8 mouse cellular contexts compared by ENCODE assay signal in genomic region chr12:80945334-80945995, GRCm38 (mm10). TPM values are rescaled to one million over a fixed set of nuclear protein-coding genes. Genes with fewer than 3 reads are reported as not detected.
DNase-seq lines count a peak whose midpoint lies in the region; ATAC-seq lines count a peak whose summit lies in the region.

TSS of gene Srsf5 (plus strand) at chr12:80945504.

- peak within 1 kb of the TSS; percentile 95 for H3K4me3 ChIP-seq in hindbrain, embryonic 15.5 days

- H3K9ac ChIP-seq in hindbrain, embryonic 15.5 days, result peak within 1 kb of the TSS; percentile 86

- WGBS in hindbrain, embryonic 15.5 days, result 0% methylated on average over 51 of the region's 57 CpGs

- peaks cover 29% of the 10 kb centered on the region for H3K36me3 ChIP-seq in hindbrain, embryonic 15.5 days

- no peaks in the 10 kb centered on the region for H3K9me3 ChIP-seq in hindbrain, embryonic 15.5 days

- peak within 1 kb of the TSS; percentile 61 for H3K4me2 ChIP-seq in hindbrain, embryonic 15.5 days

- DNase-seq in T-cell, adult 2 months (ENCODE audit: low spot score), result peak; percentile 98
- peak; percentile 97 to 98 for DNase-seq in cerebellum, postnatal 36 days
- peak; percentile 96 to 98 for DNase-seq in frontal cortex, postnatal 36 days (ENCODE audit: low spot score in 2 of 2)
- DNase-seq in left cerebral cortex, adult 11 months (ENCODE audit: low spot score), result peak; percentile 97
- DNase-seq in lung, postnatal 4 days, result peak; percentile 99
- DNase-seq in retina, postnatal 7 days (ENCODE audit: low read depth, low spot score), result peak; percentile 98
- DNase-seq in urinary bladder, adult 2 months (ENCODE audit: low spot score), result peak; percentile 97

- H3K27me3 ChIP-seq in hindbrain, embryonic 15.5 days, result no peaks in the 10 kb centered on the region

- ATAC-seq in hindbrain, embryonic 15.5 days (ENCODE audit: low FRiP score, low read depth), result peak; percentile 95

- H3K4me1 ChIP-seq in hindbrain, embryonic 15.5 days (replicated peaks), result peaks cover 21% of the 10 kb centered on the region

- peak within 1 kb of the TSS; percentile 97 for H3K27ac ChIP-seq in hindbrain, embryonic 15.5 days (replicated peaks)

RNA-seq across cellular contexts. Expression of gene Srsf5, which starts in this region (rescaled TPM):
- 391 and 393 TPM in 2 replicates for polyA plus RNA-seq in hindbrain, embryonic 15.5 days (2015; fragmentation: Nextera tagmentation; extraction: Ambion mirVana)
- polyA plus RNA-seq in urinary bladder, adult 2 months (2012; rRNA removed), result 768 and 950 TPM in 2 replicates

Comparison
In these comparisons a context has a peak if more than half of its experiments do, and no peak if none do; other contexts are left out.
1. Peak in every context shown above with its lines: DNase-seq, ATAC-seq, H3K4me3 ChIP-seq and H3K27ac ChIP-seq.